Mouse (Mus musculus): ENCODE measurements around the gene Tenm2. TPM values are rescaled to one million over a fixed set of nuclear protein-coding genes. Genes with fewer than 3 reads are reported as not detected.

Gene Tenm2
- polyA plus RNA-seq, 1 experiment from 2014 or later = 0.80 TPM

DNA sequence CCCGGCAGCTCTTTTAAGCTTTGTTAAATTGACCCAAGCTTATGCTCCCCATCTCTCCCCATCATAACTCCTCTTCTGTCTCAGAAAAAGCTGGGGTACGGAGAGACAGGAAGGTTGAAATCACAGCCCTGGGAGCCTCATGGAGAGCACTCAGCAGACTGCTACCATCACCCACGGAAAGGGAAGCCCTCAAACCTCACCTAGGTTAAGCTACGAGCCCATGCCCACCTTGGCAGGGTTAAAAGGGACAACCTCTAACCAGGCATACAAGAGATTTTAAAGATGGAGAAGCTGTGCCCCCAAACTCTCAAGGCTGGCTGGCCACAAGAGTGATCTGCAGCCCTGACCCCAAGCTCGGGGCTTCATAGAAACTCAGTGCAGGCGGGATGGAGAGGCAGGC lies 1258.7 kb downstream of the Tenm2 start:
- WGBS = 69% methylated on average over 6 of the region's 6 CpGs
- no peak overlapping the region for H3K4me3 ChIP-seq (replicated peaks; ENCODE audit: low read depth, low read length)
- no peak for ATAC-seq (replicated peaks; ENCODE audit: low FRiP score, low read depth)

DNA sequence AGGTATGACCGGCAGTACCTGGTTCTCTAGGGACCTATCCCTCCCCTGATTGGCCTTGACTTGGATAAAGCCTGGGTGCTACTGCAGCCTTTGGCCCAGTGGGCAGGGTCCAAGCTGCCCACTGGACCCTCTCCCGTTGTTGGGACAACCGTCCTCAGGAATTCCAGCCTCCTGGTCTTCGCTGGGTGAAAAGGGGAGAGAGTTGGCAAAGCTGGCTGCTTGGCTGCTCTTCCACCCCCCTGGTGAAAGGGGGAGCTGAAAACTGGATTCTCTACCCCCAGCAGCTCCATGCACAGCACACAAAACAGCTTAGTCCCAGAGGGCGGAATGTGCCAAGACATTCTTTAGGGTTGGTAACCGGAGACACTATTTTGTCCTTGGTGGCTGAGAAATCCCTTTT lies 1259.3 kb downstream of the Tenm2 start:
- Histone ChIP-seq H3K27ac (peak overlapping the region; percentile 65), H3K27me3 (ENCODE audit: insufficient read depth, low read length) (no peaks in the 10 kb centered on the region)
- ATAC-seq (replicated peaks; ENCODE audit: low FRiP score, low read depth) = peak; percentile 73

More for the DNA sequence above, 1258.7 kb downstream of the Tenm2 start:
- TF ChIP-seq CTCF (IDR thresholded peaks at IDR 0.05; ENCODE audit: low read depth) = no peak
- Histone ChIP-seq H3K4me2 (ENCODE audit: low read length) (peak overlapping the region; percentile 90), H3K4me1 (replicated peaks; ENCODE audit: insufficient read depth, low read length) (peaks cover 25% of the 10 kb centered on the region; the same call in 1 of the 2 replicates), H3K9me3 (replicated peaks; ENCODE audit: low read length) (no peaks in the 10 kb centered on the region), H3K27me3 (ENCODE audit: insufficient read depth, low read length) (no peaks in the 10 kb centered on the region), H3K9ac (ENCODE audit: low read depth, low read length) (no peak overlapping the region), H3K27ac (peak overlapping the region; percentile 65; the same call in 1 of the 2 replicates), H3K36me3 (ENCODE audit: insufficient read depth, low read length) (no peaks in the 10 kb centered on the region)
- DNase-seq (ENCODE audit: low spot score) = no peak

GRCm38 (mm10) chr11:35974632-35975450 lies 1260.9 kb downstream of the Tenm2 start:
- H3K9ac ChIP-seq (ENCODE audit: low read depth, low read length) = no peak overlapping the region
- no peaks in the 10 kb centered on the region for H3K9me3 ChIP-seq (replicated peaks; ENCODE audit: low read length)
- H3K4me2 ChIP-seq (ENCODE audit: low read length) = no peak overlapping the region
- no peak for ATAC-seq (replicated peaks; ENCODE audit: low FRiP score, low read depth)
- H3K27ac ChIP-seq = peak overlapping the region; percentile 37; the same call in 1 of the 2 replicates
- H3K4me1 ChIP-seq (replicated peaks; ENCODE audit: insufficient read depth, low read length) = peaks cover 25% of the 10 kb centered on the region; the same call in 1 of the 2 replicates
- DNase-seq (ENCODE audit: low spot score) = no peak
- no peak for TF ChIP-seq CTCF (IDR thresholded peaks at IDR 0.05; ENCODE audit: low read depth)
- no peaks in the 10 kb centered on the region for H3K36me3 ChIP-seq (ENCODE audit: insufficient read depth, low read length)
- no peaks in the 10 kb centered on the region for H3K27me3 ChIP-seq (ENCODE audit: insufficient read depth, low read length)
- no peak overlapping the region for H3K4me3 ChIP-seq (replicated peaks; ENCODE audit: low read depth, low read length)
- WGBS = 65% methylated on average over 6 of the region's 6 CpGs

More for the DNA sequence above, 1259.3 kb downstream of the Tenm2 start:
- Histone ChIP-seq H3K36me3 (ENCODE audit: insufficient read depth, low read length) (no peaks in the 10 kb centered on the region), H3K9me3 (replicated peaks; ENCODE audit: low read length) (no peaks in the 10 kb centered on the region), H3K9ac (ENCODE audit: low read depth, low read length) (no peak overlapping the region), H3K4me2 (ENCODE audit: low read length) (0 out of 2 replicates have a peak overlapping the region, but pooled peaks have one; percentile 14), H3K4me1 (replicated peaks; ENCODE audit: insufficient read depth, low read length) (peaks cover 25% of the 10 kb centered on the region; the same call in 1 of the 2 replicates), H3K4me3 (replicated peaks; ENCODE audit: low read depth, low read length) (no peak overlapping the region)
- 40% methylated on average over 6 of the region's 6 CpGs for WGBS
- TF ChIP-seq CTCF (IDR thresholded peaks at IDR 0.05; ENCODE audit: low read depth) = 0 out of 2 replicates have a peak, but pooled peaks have one; percentile 15
- peak; percentile 57 for DNase-seq (ENCODE audit: low spot score)

GRCm38 (mm10) chr11:35973135-35973534 lies 1262.6 kb downstream of the Tenm2 start:
- H3K4me1 ChIP-seq (replicated peaks; ENCODE audit: insufficient read depth, low read length) = peaks cover 25% of the 10 kb centered on the region; the same call in 1 of the 2 replicates
- no peak overlapping the region for H3K9ac ChIP-seq (ENCODE audit: low read depth, low read length)
- ATAC-seq (replicated peaks; ENCODE audit: low FRiP score, low read depth) = no peak
- no peak for TF ChIP-seq CTCF (IDR thresholded peaks at IDR 0.05; ENCODE audit: low read depth)
- H3K4me2 ChIP-seq (ENCODE audit: low read length) = no peak overlapping the region
- H3K27ac ChIP-seq = no peak overlapping the region
- no peaks in the 10 kb centered on the region for H3K27me3 ChIP-seq (ENCODE audit: insufficient read depth, low read length)
- WGBS = 55% methylated on average over 7 of the region's 7 CpGs
- no peak for DNase-seq (ENCODE audit: low spot score)
- H3K4me3 ChIP-seq (replicated peaks; ENCODE audit: low read depth, low read length) = no peak overlapping the region
- H3K9me3 ChIP-seq (replicated peaks; ENCODE audit: low read length) = no peaks in the 10 kb centered on the region
- no peaks in the 10 kb centered on the region for H3K36me3 ChIP-seq (ENCODE audit: insufficient read depth, low read length)

DNA sequence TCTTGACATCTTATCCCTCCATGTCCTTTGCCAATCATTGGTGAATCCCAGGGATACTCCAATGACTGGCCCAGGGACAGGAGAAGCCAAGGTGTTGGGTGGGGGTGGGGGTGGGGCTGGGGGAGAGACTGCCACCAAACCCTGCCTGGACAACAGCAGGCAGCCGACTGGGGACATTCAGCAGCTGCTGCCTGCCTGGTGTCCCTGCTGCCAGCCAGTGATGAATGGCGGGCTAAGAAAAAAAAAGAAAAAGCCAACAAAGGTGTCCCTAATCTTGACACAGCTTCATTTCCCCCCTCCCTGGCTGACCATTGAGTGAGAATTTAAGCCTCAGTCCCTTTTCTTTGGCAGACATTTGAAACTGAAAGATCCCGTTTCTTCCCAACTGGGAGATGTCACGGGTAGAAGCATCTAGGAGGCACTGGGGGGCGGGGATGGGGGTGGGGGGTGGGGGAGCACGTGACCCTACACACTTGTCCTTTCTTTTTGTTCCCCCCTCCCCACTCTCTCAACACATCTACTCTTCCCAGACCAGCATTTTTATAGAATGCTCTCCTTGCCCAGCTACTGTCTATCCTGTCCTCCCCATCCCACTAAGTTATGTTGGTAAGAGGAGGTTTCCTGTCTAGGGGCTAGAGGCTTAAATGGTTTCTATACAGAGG lies 1263.4 kb downstream of the Tenm2 start:
- no peaks in the 10 kb centered on the region for H3K9me3 ChIP-seq (replicated peaks; ENCODE audit: low read length)
- no peaks in the 10 kb centered on the region for H3K36me3 ChIP-seq (ENCODE audit: insufficient read depth, low read length)
- no peak overlapping the region for H3K4me3 ChIP-seq (replicated peaks; ENCODE audit: low read depth, low read length)
- ATAC-seq (replicated peaks; ENCODE audit: low FRiP score, low read depth) = no peak
- H3K27me3 ChIP-seq (ENCODE audit: insufficient read depth, low read length) = no peaks in the 10 kb centered on the region
- no peak for DNase-seq (ENCODE audit: low spot score)
- H3K9ac ChIP-seq (ENCODE audit: low read depth, low read length) = no peak overlapping the region
- WGBS = 20% methylated on average over 6 of the region's 6 CpGs
- TF ChIP-seq CTCF (IDR thresholded peaks at IDR 0.05; ENCODE audit: low read depth) = no peak
- H3K27ac ChIP-seq = no peak overlapping the region
- H3K4me2 ChIP-seq (ENCODE audit: low read length) = no peak overlapping the region
- H3K4me1 ChIP-seq (replicated peaks; ENCODE audit: insufficient read depth, low read length) = peaks cover 25% of the 10 kb centered on the region; the same call in 1 of the 2 replicates

All from kidney, postnatal 0 days (tissue).